Mouse (Mus musculus): ENCODE measurements at regions not wholly inside any gene's neighbourhood (a gene's known extent, or its start where the extent isn't known, plus 50 kb on each side); places are given as distances from the start of the nearest gene placed in this dataset.

GRCm38 (mm10) chr11:52615622-52616021 is 148.8 kb upstream of the Fstl4 start:
- no peak for DNase-seq
- intact Hi-C loops (cut with DNase I), result no loop called here

- DNase-seq, result no peak
- intact Hi-C loops (cut with DNase I), result no loop called here
These were observed 145.8 kb upstream of the Fstl4 start for GRCm38 (mm10) chr11:52618646-52619045.

- intact Hi-C loops (cut with DNase I), result no loop called here
- no peak for DNase-seq
These were observed 141.6 kb upstream of the Fstl4 start for GRCm38 (mm10) chr11:52622861-52623260.

GRCm38 (mm10) chr11:52628875-52629274 is 135.6 kb upstream of the Fstl4 start:
- intact Hi-C loops (cut with DNase I), result no loop called here
- no peak for DNase-seq

GRCm38 (mm10) chr11:52629776-52630175 is 134.7 kb upstream of the Fstl4 start:
- DNase-seq, result no peak
- intact Hi-C loops (cut with DNase I), result no loop called here

GRCm38 (mm10) chr11:52631579-52631978 is 132.9 kb upstream of the Fstl4 start:
- no peak for DNase-seq
- intact Hi-C loops (cut with DNase I), result no loop called here

GRCm38 (mm10) chr11:52634189-52634588 is 130.2 kb upstream of the Fstl4 start:
- no peak for DNase-seq
- intact Hi-C loops (cut with DNase I), result no loop called here

GRCm38 (mm10) chr11:52635716-52636389 is 128.6 kb upstream of the Fstl4 start:
- intact Hi-C loops (cut with DNase I), result no loop called here
- no peak for DNase-seq

- no peak for DNase-seq
- intact Hi-C loops (cut with DNase I), result no loop called here
These were observed 125.5 kb upstream of the Fstl4 start for GRCm38 (mm10) chr11:52638939-52639338.

GRCm38 (mm10) chr11:52641725-52642338 is 122.6 kb upstream of the Fstl4 start:
- intact Hi-C loops (cut with DNase I), result no loop called here
- no peak for DNase-seq

- intact Hi-C loops (cut with DNase I), result no loop called here
- no peak for DNase-seq
These were observed 120.2 kb upstream of the Fstl4 start for GRCm38 (mm10) chr11:52644081-52644768.

- intact Hi-C loops (cut with DNase I), result no loop called here
- no peak for DNase-seq
These were observed 116.1 kb upstream of the Fstl4 start for GRCm38 (mm10) chr11:52648176-52648839.

- intact Hi-C loops (cut with DNase I), result no loop called here
- DNase-seq, result no peak
These were observed 115.5 kb upstream of the Fstl4 start for GRCm38 (mm10) chr11:52648849-52649400.

- intact Hi-C loops (cut with DNase I), result no loop called here
- no peak for DNase-seq
These were observed 109.8 kb upstream of the Fstl4 start for GRCm38 (mm10) chr11:52654640-52655039.

- no peak for DNase-seq
- intact Hi-C loops (cut with DNase I), result no loop called here
These were observed 108.5 kb upstream of the Fstl4 start for GRCm38 (mm10) chr11:52655720-52656474.

GRCm38 (mm10) chr11:52661234-52661633 is 103.2 kb upstream of the Fstl4 start:
- intact Hi-C loops (cut with DNase I), result no loop called here
- DNase-seq, result no peak

GRCm38 (mm10) chr11:52661894-52662593 is 102.4 kb upstream of the Fstl4 start:
- no peak for DNase-seq

GRCm38 (mm10) chr11:52665343-52665742 is 99.1 kb upstream of the Fstl4 start:
- no peak for DNase-seq
- intact Hi-C loops (cut with DNase I), result no loop called here

More at GRCm38 (mm10) chr11:52661894-52662593, 102.4 kb upstream of the Fstl4 start:
- intact Hi-C loops (cut with DNase I), result no loop called here

GRCm38 (mm10) chr11:52675022-52675421 is 89.4 kb upstream of the Fstl4 start:
- intact Hi-C loops (cut with DNase I), result no loop called here

GRCm38 (mm10) chr11:52678259-52678658 is 86.2 kb upstream of the Fstl4 start:
- no peak for DNase-seq
- intact Hi-C loops (cut with DNase I), result no loop called here

More at GRCm38 (mm10) chr11:52675022-52675421, 89.4 kb upstream of the Fstl4 start:
- no peak for DNase-seq

Measured in heart, postnatal 14 days (tissue).